Mouse (Mus musculus): ENCODE data around the gene Slc6a5.

- TF ChIP-seq GATA1 (IDR thresholded peaks at IDR 0.05; ENCODE audit: borderline replicate concordance, low read length) (no peak), FLI1 (IDR thresholded peaks at IDR 0.05; ENCODE audit: low read length) (no peak)
Measured at GRCm38 (mm10) chr7:49942490-49942889, 32.5 kb downstream of the Slc6a5 start.
